Mouse (Mus musculus) embryonic stem cell, embryonic (primary cell): Measurements from ENCODE around the gene Fam71d.

Source experiments
- CTCF ChIA-PET, 4 experiments: fragments of 300-600 bp in 2 of 4; fragments of 350-600 bp in 2 of 4; sonication (Branson Sonifier 250); formaldehyde crosslinking; loops; one replicate each; lab custom pipeline; 2022; ENCODE audit warnings: inconsistent platforms in 2 of 4; lab: Charles Lee
- POLR2A ChIA-PET, 4 experiments: fragments of 300-600 bp in 2 of 4; fragments of 350-600 bp in 2 of 4; sonication (Branson Sonifier 250); formaldehyde crosslinking; loops; one replicate each; lab custom pipeline; 2022; ENCODE audit warnings: antibody characterized with exemption in 4 of 4, inconsistent platforms in 1 of 4; lab: Charles Lee

Gene Fam71d

DNA sequence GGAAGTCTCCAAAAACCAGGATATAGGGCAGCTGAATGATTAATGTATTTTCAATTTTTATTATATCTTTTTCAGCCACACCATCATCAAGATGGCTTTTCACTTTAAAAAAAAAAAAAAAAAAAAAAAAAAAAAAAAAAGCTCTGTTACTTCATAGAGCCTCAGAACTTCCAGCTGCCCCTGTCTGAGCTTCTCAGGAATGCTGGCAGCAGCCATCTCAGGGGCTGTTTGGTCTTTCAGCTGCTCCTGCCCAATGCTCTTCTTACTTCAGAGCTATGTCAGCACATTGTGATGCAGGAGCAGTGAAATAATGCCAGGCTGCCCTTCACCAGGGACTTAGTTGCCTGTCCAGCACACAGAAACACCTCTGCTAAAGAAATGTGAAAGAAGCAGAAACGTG lies at the start of gene Fam71d:
Gene Fam71d (plus strand): TSS at position 211 of the 400 bp plus-strand sequence.
- ChIA-PET POLR2A (interaction anchor here in 1 of 4 experiments (0.6 kb wide), 1 partner anchor 522 kb away, joined by 3 read pairs; no protein-coding TSS in a partner anchor), CTCF (interaction anchor here in 1 of 4 experiments (0.6 kb wide), 1 partner anchor 878 kb away, joined by 3 read pairs; no protein-coding TSS in a partner anchor)

- POLR2A ChIA-PET = no interaction called here
- CTCF ChIA-PET = interaction anchor here in 1 of 4 experiments (0.7 kb wide), 1 partner anchor 470 kb away, joined by 4 read pairs; no protein-coding TSS in a partner anchor
Measured at GRCm38 (mm10) chr12:78643691-78644090, 47.6 kb upstream of the Fam71d start.

DNA sequence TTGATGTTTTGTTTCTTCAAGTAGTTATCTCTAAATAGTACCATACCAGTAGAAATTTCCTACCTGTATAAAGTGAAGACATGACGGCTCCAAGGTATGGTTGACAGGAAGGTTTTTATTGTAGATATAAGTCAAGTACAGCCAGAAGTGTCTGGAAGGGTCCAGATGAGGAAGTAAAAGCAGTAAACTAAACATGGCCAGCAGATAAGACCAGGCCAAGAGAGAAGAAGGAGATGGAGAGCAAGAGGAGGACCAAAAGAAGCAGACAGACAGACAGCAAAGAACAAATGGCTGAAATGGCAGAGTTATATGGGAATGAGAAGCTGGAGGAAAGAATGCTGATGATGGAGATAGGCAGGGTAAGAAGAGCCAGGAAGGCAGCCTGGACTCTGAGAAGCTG lies 46.1 kb upstream of the Fam71d start:
- CTCF ChIA-PET = interaction anchor here in 1 of 4 experiments (0.7 kb wide), 1 partner anchor 377 kb away, joined by 3 read pairs; no protein-coding TSS in a partner anchor

DNA sequence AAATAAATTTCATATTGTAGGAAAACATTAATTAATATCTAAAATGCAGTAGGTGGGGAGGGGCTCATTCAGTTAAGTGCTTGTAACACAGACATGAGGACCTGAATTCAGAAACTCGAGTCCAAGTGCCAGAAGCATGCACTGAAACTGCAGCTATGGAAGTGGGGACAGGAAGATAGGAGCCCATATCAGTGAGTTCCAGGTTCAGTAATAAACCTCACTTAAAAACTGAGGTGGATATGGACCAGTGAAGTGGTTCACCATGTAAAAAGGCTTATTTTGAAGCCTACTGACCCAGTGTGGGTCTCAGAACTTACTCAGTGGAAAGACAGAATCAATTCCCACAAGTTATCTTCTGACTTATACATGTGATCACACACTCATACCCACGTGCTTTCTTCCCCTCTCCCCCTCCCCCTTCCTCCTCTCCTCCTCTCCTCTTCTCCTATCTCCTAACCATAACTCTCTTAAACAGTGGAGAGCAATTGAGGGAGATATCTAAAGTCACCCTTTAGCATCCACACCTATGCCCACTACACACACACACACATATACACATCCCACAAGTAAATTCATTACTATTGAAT lies 31.5 kb upstream of the Fam71d start:
- POLR2A ChIA-PET = no interaction called here
- CTCF ChIA-PET = no interaction called here

More for the DNA sequence above, 46.1 kb upstream of the Fam71d start:
- POLR2A ChIA-PET = no interaction called here

GRCm38 (mm10) chr12:78678101-78678806 lies 13.1 kb upstream of the Fam71d start:
- ChIA-PET CTCF (no interaction called here), POLR2A (interaction anchor here in 1 of 4 experiments (0.6 kb wide), 1 partner anchor 16 kb away, joined by 4 read pairs; no protein-coding TSS in a partner anchor)

DNA sequence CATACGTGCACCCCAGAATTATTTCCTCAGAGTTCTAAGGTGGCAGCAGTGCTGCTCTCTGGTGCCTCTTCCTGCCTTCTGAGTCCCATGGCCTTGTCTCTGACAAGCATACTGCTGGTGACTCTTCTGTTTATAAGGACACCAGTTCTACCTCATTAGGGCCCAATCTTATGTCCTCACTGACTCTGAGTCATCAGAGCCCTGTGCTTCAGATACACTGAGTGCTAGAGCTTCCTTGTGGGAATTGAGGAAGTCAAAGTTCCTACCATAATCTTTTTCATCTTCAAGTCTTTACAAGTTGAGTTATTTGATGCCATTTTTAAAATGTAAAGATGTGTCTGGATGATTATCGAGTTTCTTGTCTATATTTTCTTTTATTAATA lies 12.5 kb upstream of the Fam71d start:
- POLR2A ChIA-PET = no interaction called here
- CTCF ChIA-PET = no interaction called here

DNA sequence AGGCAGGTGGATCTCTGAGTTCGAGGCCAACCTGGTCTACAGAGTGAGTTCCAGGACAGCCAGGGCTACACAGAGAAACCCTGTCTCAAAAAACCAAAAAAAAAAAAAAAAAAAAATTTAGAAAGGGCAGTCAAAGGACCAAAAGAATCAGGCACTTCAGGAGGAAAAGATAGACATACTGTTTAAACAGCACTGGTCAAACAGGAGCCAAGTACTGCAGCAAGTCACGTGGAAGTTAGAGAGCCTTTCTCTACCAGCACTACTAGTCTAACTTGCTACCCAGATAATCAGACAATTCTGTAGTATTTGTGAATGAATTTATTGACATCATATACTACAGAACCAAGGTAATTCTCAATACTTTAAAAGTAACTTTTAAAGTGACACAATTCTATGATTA lies 10.3 kb upstream of the Fam71d start:
- ChIA-PET CTCF (no interaction called here), POLR2A (no interaction called here)

DNA sequence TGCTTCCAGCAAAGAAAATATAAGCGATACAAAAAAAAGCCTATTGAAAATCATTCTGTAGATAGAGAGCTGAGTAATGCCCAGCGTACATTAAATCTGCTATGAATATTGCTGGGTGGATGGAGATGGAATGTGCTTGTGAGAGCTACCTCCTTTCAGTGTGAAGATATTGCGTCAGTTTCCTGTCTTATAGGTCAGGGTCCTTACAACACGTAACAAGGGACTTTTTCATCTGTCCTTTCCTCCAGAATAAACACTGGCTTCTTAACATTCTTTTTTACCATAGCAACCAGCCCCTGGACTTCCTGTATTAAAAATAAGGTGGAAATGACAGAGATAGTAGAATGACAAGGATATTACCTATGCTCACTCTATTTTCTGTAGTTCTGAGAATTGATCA lies 9.1 kb upstream of the Fam71d start:
- ChIA-PET POLR2A (no interaction called here), CTCF (no interaction called here)

DNA sequence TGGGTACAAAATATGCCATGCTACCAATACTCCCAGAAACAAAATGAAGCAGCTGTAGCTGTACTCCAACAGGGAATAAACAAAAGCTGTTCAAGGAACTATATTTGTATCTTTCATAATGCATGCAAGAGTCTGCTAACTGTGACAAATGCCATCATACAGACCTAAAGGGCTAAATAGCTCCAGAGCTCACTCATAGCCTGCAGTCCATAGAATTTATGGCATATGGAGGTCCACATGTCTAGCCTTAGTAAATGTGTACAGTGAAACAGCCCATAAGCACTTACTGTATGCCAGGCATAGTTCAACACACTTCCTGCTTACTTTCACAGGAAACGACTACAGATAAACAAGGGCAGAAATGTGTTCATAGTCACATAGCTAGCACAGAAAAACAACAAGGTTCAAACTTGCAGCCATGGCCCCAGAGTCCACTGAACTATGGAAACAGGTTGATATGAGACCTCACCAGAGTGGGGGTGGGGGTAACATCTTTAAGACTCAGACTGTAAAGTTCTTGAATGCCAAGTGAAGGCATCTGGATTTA lies 5.6 kb upstream of the Fam71d start:
- ChIA-PET CTCF (no interaction called here), POLR2A (no interaction called here)

DNA sequence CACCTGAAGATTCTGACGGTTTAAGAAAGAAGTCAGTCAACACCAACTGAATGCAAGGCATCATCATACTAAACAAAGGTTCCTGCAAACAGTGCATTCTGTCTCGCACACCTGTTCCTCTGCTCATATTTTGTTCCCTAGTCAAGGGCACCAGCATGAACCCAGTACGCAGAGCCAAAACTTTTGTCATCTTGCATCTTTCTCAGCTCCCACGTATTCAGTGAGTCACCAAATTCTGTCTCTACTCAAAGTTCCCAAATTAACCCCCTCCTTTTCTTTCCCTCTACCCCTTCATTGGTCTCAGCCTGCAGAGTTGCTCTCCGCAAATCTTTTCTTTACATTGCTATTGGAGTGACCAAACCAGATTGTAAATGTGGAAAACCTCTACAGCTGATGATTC lies 2.5 kb upstream of the Fam71d start:
- POLR2A ChIA-PET = no interaction called here

GRCm38 (mm10) chr12:78693281-78693680 lies 1.9 kb downstream of the Fam71d start:
- POLR2A ChIA-PET = no interaction called here

More for the DNA sequence above, 2.5 kb upstream of the Fam71d start:
- CTCF ChIA-PET = no interaction called here

DNA sequence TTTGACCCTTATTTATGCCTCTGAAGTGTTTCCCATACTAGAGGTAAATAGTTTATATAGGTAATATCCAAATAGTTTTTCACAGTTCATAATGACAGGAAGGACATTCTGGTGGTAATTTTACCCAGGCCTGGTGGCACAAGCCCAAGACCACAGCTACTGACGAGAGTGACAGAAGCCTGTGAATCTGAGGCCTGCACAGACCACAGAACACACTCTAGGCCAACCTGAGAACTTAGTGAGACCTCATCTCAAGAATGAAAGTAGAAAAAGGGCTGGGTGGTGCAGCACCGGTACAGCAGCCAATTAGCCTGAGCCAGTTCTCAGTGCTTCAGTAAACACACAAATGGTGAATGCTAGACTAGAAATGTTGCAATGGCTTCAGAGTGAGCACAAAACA lies 26.4 kb downstream of the Fam71d start:
- ChIA-PET CTCF (no interaction called here), POLR2A (no interaction called here)

More at GRCm38 (mm10) chr12:78693281-78693680, 1.9 kb downstream of the Fam71d start:
- CTCF ChIA-PET = no interaction called here

GRCm38 (mm10) chr12:78727723-78728122 lies 36.4 kb downstream of the Fam71d start:
- ChIA-PET CTCF (interaction anchor here in 1 of 4 experiments (0.5 kb wide), 1 partner anchor 498 kb away, joined by 3 read pairs; no protein-coding TSS in a partner anchor), POLR2A (no interaction called here)

DNA sequence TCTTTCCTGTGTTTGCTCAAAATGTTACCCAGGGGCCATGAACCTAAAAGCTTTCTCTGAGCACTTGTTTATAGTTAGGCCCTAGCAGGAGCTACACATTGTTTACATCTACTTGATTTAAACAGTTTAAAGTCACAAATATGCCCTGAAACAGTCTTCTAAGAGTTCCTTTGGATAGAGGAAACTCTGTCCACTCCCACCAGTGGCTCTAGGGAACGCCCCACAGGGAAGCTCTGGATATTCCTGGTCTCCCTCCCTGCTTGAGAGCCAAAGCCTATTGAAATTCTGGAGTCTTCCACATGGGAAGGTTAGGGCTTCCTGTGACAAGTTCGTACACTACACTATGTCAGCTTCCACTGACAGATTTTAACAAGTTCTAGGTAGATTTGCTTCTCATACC lies 48.3 kb downstream of the Fam71d start:
- ChIA-PET POLR2A (no interaction called here), CTCF (no interaction called here)

- POLR2A ChIA-PET = no interaction called here
- CTCF ChIA-PET = no interaction called here
Measured at GRCm38 (mm10) chr12:78740289-78740688, 49.0 kb downstream of the Fam71d start.

DNA sequence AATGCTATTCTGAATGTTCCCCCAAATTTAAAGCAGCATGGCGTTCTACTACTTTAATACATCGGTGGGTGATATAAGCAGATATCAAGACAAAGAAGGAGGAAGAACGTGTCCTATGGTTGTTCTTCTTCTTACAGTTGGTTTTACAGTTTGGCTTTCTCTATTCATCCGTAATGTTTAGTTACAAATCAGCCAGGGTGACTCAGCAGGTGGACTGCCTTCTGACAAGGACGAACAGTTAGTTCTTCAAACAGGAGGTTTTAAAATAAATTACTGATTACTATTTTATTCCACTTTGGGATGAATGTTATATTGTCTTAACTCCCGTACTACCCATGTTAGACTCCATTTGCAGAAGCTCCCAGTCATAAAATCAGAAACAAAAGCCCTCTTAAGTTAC lies 54.9 kb downstream of the Fam71d start:
- POLR2A ChIA-PET = no interaction called here

DNA sequence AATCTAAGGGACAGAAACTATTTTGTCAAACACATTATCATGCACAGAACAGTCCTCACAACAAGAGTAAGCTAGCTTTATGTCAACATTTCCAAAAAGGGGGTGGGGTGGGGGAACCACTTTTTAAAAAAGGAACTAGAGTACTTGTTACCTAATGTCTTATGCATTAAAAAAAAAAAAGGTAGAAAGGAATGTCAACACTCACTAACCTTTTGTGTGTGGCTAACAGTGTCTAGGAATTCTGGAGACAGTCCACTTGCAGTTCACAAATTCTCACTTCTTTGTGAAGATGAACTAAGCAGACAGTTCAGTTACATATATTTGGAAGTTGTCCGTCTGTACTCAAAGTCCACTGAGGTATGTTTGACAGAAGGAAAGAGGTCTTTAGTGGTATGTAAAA lies 56.1 kb downstream of the Fam71d start:
- CTCF ChIA-PET = no interaction called here

More for the DNA sequence above, 54.9 kb downstream of the Fam71d start:
- CTCF ChIA-PET = no interaction called here

DNA sequence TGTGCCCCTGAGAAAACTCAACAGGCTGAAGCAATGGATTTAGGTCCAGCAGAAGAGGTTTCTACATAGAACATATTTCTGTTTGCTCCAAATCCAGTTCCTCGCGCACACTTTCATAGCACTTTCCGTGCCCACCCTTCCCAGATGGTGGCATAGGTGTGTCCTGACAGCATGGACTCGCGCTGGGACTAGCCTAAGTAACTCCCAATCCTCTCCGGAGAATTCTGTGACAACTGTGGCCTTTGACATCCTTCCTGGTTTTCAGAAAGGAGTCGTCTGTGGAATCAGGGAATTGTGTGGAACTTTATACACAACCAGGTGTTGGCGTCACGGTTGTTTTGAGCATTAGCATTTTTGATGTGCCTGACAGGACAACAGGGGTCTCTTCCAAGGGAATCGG lies 56.8 kb downstream of the Fam71d start:
- ChIA-PET POLR2A (no interaction called here), CTCF (no interaction called here)

More for the DNA sequence above, 56.1 kb downstream of the Fam71d start:
- POLR2A ChIA-PET = interaction anchor here in 1 of 4 experiments (0.7 kb wide), 1 partner anchor 23 kb away, joined by 3 read pairs; no protein-coding TSS in a partner anchor

DNA sequence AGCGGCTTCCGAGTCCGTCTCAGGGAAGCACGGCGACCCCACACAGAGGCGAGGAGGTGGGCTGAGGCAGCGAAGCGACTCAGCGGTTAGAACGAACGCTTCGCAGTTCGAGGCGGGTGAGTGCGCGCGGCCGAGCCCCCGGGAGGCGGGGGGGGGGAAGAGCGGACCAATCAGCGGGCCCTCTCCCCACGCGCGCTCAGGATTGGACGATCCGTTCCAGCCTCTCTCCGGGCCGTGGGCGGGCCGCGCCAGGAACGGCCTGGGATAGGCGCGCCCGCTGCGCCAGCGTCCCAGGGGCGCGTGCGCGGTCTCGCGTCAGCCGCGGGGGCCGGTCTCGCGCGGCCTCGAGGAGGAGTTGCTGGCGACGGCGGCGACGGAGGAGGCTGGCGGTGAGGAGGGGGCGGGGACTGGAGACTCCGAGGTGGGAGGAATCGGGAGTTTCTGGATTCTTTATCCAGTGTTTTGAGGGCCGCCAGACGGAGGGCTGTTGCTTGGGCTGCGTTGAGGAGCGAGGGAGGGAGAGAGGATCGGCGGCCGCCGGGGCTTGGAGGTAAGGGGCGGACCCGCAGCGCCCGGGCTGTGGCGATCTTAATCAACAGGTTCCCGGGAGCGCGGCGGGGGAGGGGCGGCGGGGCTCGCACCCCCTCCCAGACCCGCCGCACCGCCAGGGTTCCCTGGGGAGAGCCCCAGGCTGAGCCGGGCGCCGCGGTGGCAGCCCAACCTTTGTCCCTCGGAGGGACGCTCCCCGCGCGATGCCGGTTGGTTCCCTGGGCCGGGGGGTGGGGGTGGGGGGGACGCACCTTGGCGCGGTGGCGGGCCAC lies 57.4 kb downstream of the Fam71d start, which contains the start of gene Mpp5:
Gene Mpp5 (plus strand): TSS at position 351 of the 821 bp plus-strand sequence.
- CTCF ChIA-PET = no interaction called here
- POLR2A ChIA-PET = interaction anchor here in 2 of 4 experiments (0.9 to 1.4 kb wide), 2 partner anchors 9 to 112 kb away, joined by 3 to 4 read pairs; partner anchors contain the start of gene Atp6v1d (in 1 of the 2)
